Mouse (Mus musculus) liver, adult 2 months (tissue): Measurements from ENCODE around the gene Cysrt1.

Source experiments
- CTCF ChIP-seq: fragments of 200-500 bp; IDR thresholded peaks from 2 replicates; pipeline ENCODE4 v1.5.1; 2011; ENCODE audit warnings: low read depth, low read length, control low read depth
- POLR2A ChIP-seq: fragments of 200-500 bp; IDR thresholded peaks from 2 replicates; pipeline ENCODE4 v1.6.1; 2011; ENCODE audit warnings: low read length, control low read depth; ENCODE audit not compliant: insufficient read depth; ENCODE audit errors: extremely low read depth

DNA sequence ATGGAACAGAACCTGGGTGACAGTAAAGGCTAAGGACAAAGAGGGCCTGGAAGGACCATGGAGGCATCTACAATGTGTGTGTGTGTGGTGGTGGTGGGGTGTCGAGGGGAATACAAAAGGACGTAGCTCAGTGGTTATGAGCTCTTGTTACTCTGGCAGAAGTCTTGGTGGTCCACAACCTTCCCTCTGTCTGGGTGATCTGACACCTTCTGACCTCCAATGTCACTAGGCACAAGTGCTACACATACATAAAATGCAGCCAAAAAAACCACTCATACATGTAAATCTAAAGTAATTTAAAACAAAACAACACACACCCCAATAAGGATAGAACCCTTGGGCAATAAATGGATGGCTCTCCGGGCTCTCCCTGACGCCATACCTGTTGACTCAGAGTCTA is 14.8 kb downstream of the Cysrt1 start:
- TF ChIP-seq CTCF = no peak
- TF ChIP-seq POLR2A = no peak
